Mouse (Mus musculus) heart, embryonic 15.5 days (tissue): ENCODE data around the gene Caskin1. TPM values are rescaled to one million over a fixed set of nuclear protein-coding genes. Genes with fewer than 3 reads are reported as not detected.
A peak's percentile ranks its signal among the peaks of the same experiment; 100 is the strongest.

Experiments
- ATAC-seq: fragments of 200-750 bp; cut with Nextera tagmentation; replicated peaks from 2 replicates; pipeline ENCODE4 v1.8.0; 2017; ENCODE audit warnings: low read depth, moderate TSS enrichment; ENCODE audit not compliant: insufficient number of reproducible peaks, insufficient read depth, low FRiP score
- H3K27ac ChIP-seq: fragments of 300-500 bp; sonication (generic); 2 replicates; pipeline ENCODE4 v1.5.1; 2015; ENCODE audit warnings: mild to moderate bottlenecking, inconsistent platforms
- H3K27me3 ChIP-seq: fragments of 300-500 bp; sonication (generic); 2 replicates; pipeline ENCODE4 v1.6.1; 2015; ENCODE audit warnings: inconsistent platforms
- H3K36me3 ChIP-seq: fragments of 300-500 bp; sonication (generic); 2 replicates; pipeline ENCODE4 v1.6.1; 2015; ENCODE audit warnings: mild to moderate bottlenecking, inconsistent platforms
- H3K4me1 ChIP-seq: fragments of 300-500 bp; sonication (generic); replicated peaks from 2 replicates; pipeline ENCODE4 v1.6.1; 2015; ENCODE audit warnings: inconsistent platforms
- H3K4me2 ChIP-seq: fragments of 300-500 bp; sonication (generic); 2 replicates; pipeline ENCODE4 v1.6.1; 2015; ENCODE audit warnings: inconsistent platforms, mild to moderate bottlenecking, moderate library complexity
- H3K4me3 ChIP-seq: fragments of 300-500 bp; sonication (generic); 2 replicates; pipeline ENCODE4 v1.5.1; 2015; ENCODE audit warnings: mild to moderate bottlenecking, inconsistent platforms
- H3K9ac ChIP-seq: fragments of 300-500 bp; sonication (generic); 2 replicates; pipeline ENCODE4 v1.6.1; 2015; ENCODE audit warnings: mild to moderate bottlenecking, inconsistent platforms
- H3K9me3 ChIP-seq: fragments of 300-500 bp; sonication (generic); replicated peaks from 2 replicates; pipeline ENCODE4 v1.6.1; 2016; ENCODE audit warnings: inconsistent platforms
- WGBS: fragments of 180-500 bp; shearing (Covaris S2); methylation state at CpG from one replicate; pipeline ENCODE4 v1.1.7; 2015; ENCODE audit warnings: mixed read lengths; 5-methylcytosine and 5-hydroxymethylcytosine counted together
- polyA plus RNA-seq: library from polyadenylated mRNA; unstranded; fragments of >200 nt; fragmentation: Nextera tagmentation; extraction: Ambion mirVana; gene quantifications from 2 replicates; pipeline ENCODE4 v1.2.1, GENCODE M21; 2015

Gene Caskin1
- polyA plus RNA-seq, 1 experiment from 2014 or later = 0.39 TPM

- H3K4me3 ChIP-seq = peak overlapping the region; percentile 81
These were observed 15.9 kb upstream of the Caskin1 start for GRCm38 (mm10) chr17:24472512-24472911.

GRCm38 (mm10) chr17:24473612-24474275 is 14.7 kb upstream of the Caskin1 start, which contains the start of gene Bricd5:
Gene Bricd5, plus strand, starts transcription at chr17:24473884.
- peak within 1 kb of the TSS; percentile 93 for H3K4me2 ChIP-seq
- H3K27ac ChIP-seq = 0 out of 2 replicates have a peak within 1 kb of the TSS, but pooled peaks have one; percentile 20
- 71% methylated on average over 6 of the region's 6 CpGs for WGBS
- H3K4me1 ChIP-seq = peaks cover 40% of the 10 kb centered on the region
- no peak for ATAC-seq
- no peak within 1 kb of the TSS for H3K9ac ChIP-seq
- no peaks in the 10 kb centered on the region for H3K27me3 ChIP-seq
- H3K36me3 ChIP-seq = peaks cover 29% of the 10 kb centered on the region
- 0 out of 2 replicates have a peak within 1 kb of the TSS, but pooled peaks have one; percentile 81 for H3K4me3 ChIP-seq
- no peaks in the 10 kb centered on the region for H3K9me3 ChIP-seq

More at GRCm38 (mm10) chr17:24472512-24472911, 15.9 kb upstream of the Caskin1 start:
- Histone ChIP-seq H3K36me3 (peaks cover 29% of the 10 kb centered on the region), H3K9ac (peak overlapping the region; percentile 92), H3K4me2 (peak overlapping the region; percentile 93), H3K4me1 (peaks cover 31% of the 10 kb centered on the region), H3K27ac (peak overlapping the region; percentile 20; the same call in 1 of the 2 replicates), H3K9me3 (no peaks in the 10 kb centered on the region), H3K27me3 (no peaks in the 10 kb centered on the region)
- 65% methylated on average over 4 of the region's 4 CpGs for WGBS
- no peak for ATAC-seq

GRCm38 (mm10) chr17:24474557-24474956 is 13.8 kb upstream of the Caskin1 start:
- no peak for ATAC-seq
- no peak overlapping the region for H3K4me3 ChIP-seq
- no peak overlapping the region for H3K4me2 ChIP-seq
- H3K36me3 ChIP-seq = peaks cover 29% of the 10 kb centered on the region
- no peak overlapping the region for H3K27ac ChIP-seq
- WGBS = 78% methylated on average over 5 of the region's 5 CpGs
- H3K9me3 ChIP-seq = no peaks in the 10 kb centered on the region
- no peaks in the 10 kb centered on the region for H3K27me3 ChIP-seq
- peaks cover 40% of the 10 kb centered on the region for H3K4me1 ChIP-seq
- no peak overlapping the region for H3K9ac ChIP-seq

- WGBS = 86% methylated on average over 6 of the region's 6 CpGs
- Histone ChIP-seq H3K4me1 (peaks cover 45% of the 10 kb centered on the region), H3K36me3 (peaks cover 29% of the 10 kb centered on the region), H3K4me3 (no peak overlapping the region), H3K27ac (no peak overlapping the region), H3K27me3 (no peaks in the 10 kb centered on the region), H3K4me2 (no peak overlapping the region), H3K9ac (no peak overlapping the region), H3K9me3 (no peaks in the 10 kb centered on the region)
- ATAC-seq = no peak
These were observed 12.8 kb upstream of the Caskin1 start for GRCm38 (mm10) chr17:24475586-24475985.

GRCm38 (mm10) chr17:24476022-24476776 is 12.2 kb upstream of the Caskin1 start:
- H3K9me3 ChIP-seq = no peaks in the 10 kb centered on the region
- peaks cover 29% of the 10 kb centered on the region for H3K36me3 ChIP-seq
- no peak overlapping the region for H3K4me2 ChIP-seq
- H3K9ac ChIP-seq = no peak overlapping the region
- ATAC-seq = no peak
- H3K27me3 ChIP-seq = no peaks in the 10 kb centered on the region
- WGBS = 89% methylated on average over 10 of the region's 10 CpGs
- peaks cover 42% of the 10 kb centered on the region for H3K4me1 ChIP-seq
- H3K27ac ChIP-seq = no peak overlapping the region
- no peak overlapping the region for H3K4me3 ChIP-seq

GRCm38 (mm10) chr17:24477053-24477984 is 11.1 kb upstream of the Caskin1 start:
- Histone ChIP-seq H3K9me3 (no peaks in the 10 kb centered on the region), H3K4me3 (no peak overlapping the region; the same call in 1 of the 2 replicates), H3K4me2 (no peak overlapping the region), H3K9ac (no peak overlapping the region; the same call in 1 of the 2 replicates), H3K36me3 (peaks cover 29% of the 10 kb centered on the region), H3K27me3 (no peaks in the 10 kb centered on the region), H3K4me1 (peaks cover 30% of the 10 kb centered on the region), H3K27ac (no peak overlapping the region)
- WGBS = 92% methylated on average over 20 of the region's 20 CpGs
- ATAC-seq = no peak

GRCm38 (mm10) chr17:24477985-24478600 is 10.3 kb upstream of the Caskin1 start:
- Histone ChIP-seq H3K27ac (no peak overlapping the region), H3K9ac (peak overlapping the region; percentile 55), H3K36me3 (peaks cover 29% of the 10 kb centered on the region), H3K27me3 (no peaks in the 10 kb centered on the region), H3K9me3 (no peaks in the 10 kb centered on the region), H3K4me1 (peaks cover 23% of the 10 kb centered on the region), H3K4me2 (peak overlapping the region; percentile 60), H3K4me3 (peak overlapping the region; percentile 81)
- 49% methylated on average over 11 of the region's 11 CpGs for WGBS
- ATAC-seq = no peak

GRCm38 (mm10) chr17:24478663-24479380 is 9.6 kb upstream of the Caskin1 start, which contains the start of gene Mlst8:
Gene Mlst8, minus strand, starts transcription at chr17:24479078.
- Histone ChIP-seq H3K36me3 (peaks cover 29% of the 10 kb centered on the region), H3K27me3 (no peaks in the 10 kb centered on the region), H3K9me3 (no peaks in the 10 kb centered on the region), H3K9ac (peak within 1 kb of the TSS; percentile 91), H3K4me3 (peak within 1 kb of the TSS; percentile 81), H3K4me1 (peaks cover 19% of the 10 kb centered on the region), H3K27ac (peak within 1 kb of the TSS; percentile 94), H3K4me2 (peak within 1 kb of the TSS; percentile 60)
- under 1% methylated on average over 48 of the region's 48 CpGs for WGBS
- peak; percentile 91 for ATAC-seq

- no peak for ATAC-seq
- Histone ChIP-seq H3K9ac (no peak overlapping the region), H3K4me3 (peak overlapping the region; percentile 81), H3K4me2 (peak overlapping the region; percentile 60), H3K9me3 (no peaks in the 10 kb centered on the region), H3K27ac (no peak overlapping the region), H3K36me3 (peaks cover 29% of the 10 kb centered on the region), H3K27me3 (no peaks in the 10 kb centered on the region), H3K4me1 (peaks cover 14% of the 10 kb centered on the region)
- 21% methylated on average over 1 of the region's 1 CpGs for WGBS
These were observed 9.0 kb upstream of the Caskin1 start for GRCm38 (mm10) chr17:24479431-24479830.
